Mouse (Mus musculus): Measurements from ENCODE around the gene Ephx3. TPM values are rescaled to one million over a fixed set of nuclear protein-coding genes. Genes with fewer than 3 reads are reported as not detected.
A peak's percentile ranks its signal among the peaks of the same experiment; 100 is the strongest.

The Ephx3 gene
- polyA plus RNA-seq, 1 experiment from 2014 or later: not detected

DNA sequence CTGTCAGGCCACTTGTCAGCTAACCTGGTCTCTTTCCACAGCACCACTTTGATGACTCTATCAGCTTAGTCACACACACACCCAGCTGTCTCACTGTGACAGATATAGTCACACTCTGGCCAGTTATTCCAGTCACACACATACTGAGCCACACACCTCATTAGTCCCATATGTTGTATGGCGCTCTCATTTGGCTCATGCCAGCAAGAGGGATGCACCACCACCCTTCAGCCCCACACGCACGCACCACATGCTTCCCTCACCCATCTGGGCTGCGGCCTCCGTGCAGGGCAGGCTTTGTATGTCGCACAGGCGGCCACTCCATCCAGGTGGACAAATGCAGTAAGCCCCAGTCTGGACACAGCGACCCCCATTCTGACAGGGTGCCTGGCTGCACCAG lies 42.6 kb downstream of the Ephx3 start:
- 93% methylated on average over 8 of the region's 8 CpGs for WGBS
- Histone ChIP-seq H3K4me3 (ENCODE audit: low read depth, low read length) (no peak overlapping the region), H3K4me2 (ENCODE audit: low read length) (no peak overlapping the region), H3K4me1 (replicated peaks; ENCODE audit: control insufficient read depth, insufficient read depth, low read length) (no peaks in the 10 kb centered on the region), H3K27me3 (replicated peaks; ENCODE audit: control insufficient read depth, insufficient read depth, low read length) (no peaks in the 10 kb centered on the region), H3K36me3 (ENCODE audit: control insufficient read depth, insufficient read depth, low read length) (peaks cover 90% of the 10 kb centered on the region), H3K27ac (ENCODE audit: low read depth) (no peak overlapping the region), H3K9me3 (ENCODE audit: control insufficient read depth, low read length) (no peaks in the 10 kb centered on the region), H3K9ac (ENCODE audit: low read length) (no peak overlapping the region)
- ATAC-seq (replicated peaks; ENCODE audit: low FRiP score, low TSS enrichment, low read depth): no peak
- DNase-seq (ENCODE audit: low spot score): no peak

GRCm38 (mm10) chr17:32142907-32143854 lies 46.2 kb downstream of the Ephx3 start:
- Histone ChIP-seq H3K27ac (ENCODE audit: low read depth) (no peak overlapping the region), H3K9ac (ENCODE audit: low read length) (no peak overlapping the region), H3K4me3 (ENCODE audit: low read depth, low read length) (no peak overlapping the region), H3K9me3 (ENCODE audit: control insufficient read depth, low read length) (no peaks in the 10 kb centered on the region), H3K4me2 (ENCODE audit: low read length) (no peak overlapping the region), H3K36me3 (ENCODE audit: control insufficient read depth, insufficient read depth, low read length) (peaks cover 93% of the 10 kb centered on the region), H3K27me3 (replicated peaks; ENCODE audit: control insufficient read depth, insufficient read depth, low read length) (no peaks in the 10 kb centered on the region), H3K4me1 (replicated peaks; ENCODE audit: control insufficient read depth, insufficient read depth, low read length) (no peaks in the 10 kb centered on the region)
- DNase-seq (ENCODE audit: low spot score): peak; percentile 92
- 29% methylated on average over 39 of the region's 39 CpGs for WGBS
- peak; percentile 56 for ATAC-seq (replicated peaks; ENCODE audit: low FRiP score, low TSS enrichment, low read depth)

DNA sequence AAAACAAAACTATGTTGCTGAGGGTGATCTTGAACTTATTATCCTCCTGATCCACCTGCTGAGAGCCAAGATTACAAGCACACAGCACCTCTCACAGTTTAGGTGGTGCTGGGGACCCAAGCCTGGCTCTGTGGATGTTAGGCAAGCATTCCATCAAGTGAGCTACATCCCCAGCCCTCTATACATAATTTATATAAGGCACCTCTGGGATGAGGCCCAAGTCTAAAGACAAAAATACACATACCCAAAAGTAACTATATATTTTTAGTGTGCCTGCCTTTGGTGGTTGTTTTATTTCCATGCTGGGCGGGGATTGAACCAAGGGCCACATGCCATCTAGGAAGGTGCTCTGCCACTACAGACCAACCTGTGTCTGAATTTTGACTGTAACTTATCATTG lies 47.1 kb downstream of the Ephx3 start:
- Histone ChIP-seq H3K36me3 (ENCODE audit: control insufficient read depth, insufficient read depth, low read length) (peaks cover 93% of the 10 kb centered on the region), H3K9ac (ENCODE audit: low read length) (no peak overlapping the region), H3K4me1 (replicated peaks; ENCODE audit: control insufficient read depth, insufficient read depth, low read length) (no peaks in the 10 kb centered on the region), H3K4me3 (ENCODE audit: low read depth, low read length) (no peak overlapping the region), H3K4me2 (ENCODE audit: low read length) (no peak overlapping the region), H3K27ac (ENCODE audit: low read depth) (no peak overlapping the region), H3K9me3 (ENCODE audit: control insufficient read depth, low read length) (no peaks in the 10 kb centered on the region), H3K27me3 (replicated peaks; ENCODE audit: control insufficient read depth, insufficient read depth, low read length) (no peaks in the 10 kb centered on the region)
- WGBS: 96% methylated on average over 1 of the region's 1 CpGs
- DNase-seq (ENCODE audit: low spot score) (no peak), ATAC-seq (replicated peaks; ENCODE audit: low FRiP score, low TSS enrichment, low read depth) (no peak)

Other genes with a start within 250 kb of the Ephx3 start
- gene Rrp1b, start 153.4 kb downstream of the Ephx3 start, polyA plus RNA-seq (2014; fragmentation: Nextera tagmentation; extraction: Ambion mirVana): 73.2 and 79.0 TPM in 2 replicates
- gene Hsf2bp, start 153.2 kb downstream of the Ephx3 start, polyA plus RNA-seq (2014; fragmentation: Nextera tagmentation; extraction: Ambion mirVana): 0.35 and 0.39 TPM in 2 replicates
- gene Notch3, start 22.7 kb downstream of the Ephx3 start, polyA plus RNA-seq (2014; fragmentation: Nextera tagmentation; extraction: Ambion mirVana): 13.3 and 13.8 TPM in 2 replicates
- gene Brd4, start 95.2 kb upstream of the Ephx3 start, polyA plus RNA-seq (2014; fragmentation: Nextera tagmentation; extraction: Ambion mirVana): 90.2 and 91.9 TPM in 2 replicates
- 51.8 and 57.2 TPM in 2 replicates for gene Akap8, start 131.7 kb upstream of the Ephx3 start, polyA plus RNA-seq (2014; fragmentation: Nextera tagmentation; extraction: Ambion mirVana)
- 64.4 and 79.0 TPM in 2 replicates for gene Akap8l, start 161.1 kb upstream of the Ephx3 start, polyA plus RNA-seq (2014; fragmentation: Nextera tagmentation; extraction: Ambion mirVana)
- 30.8 and 32.3 TPM in 2 replicates for gene Wiz, start 199.9 kb upstream of the Ephx3 start, polyA plus RNA-seq (2014; fragmentation: Nextera tagmentation; extraction: Ambion mirVana)
- 2.1 and 2.2 TPM in 2 replicates for gene Rasal3, start 214.0 kb upstream of the Ephx3 start, polyA plus RNA-seq (2014; fragmentation: Nextera tagmentation; extraction: Ambion mirVana)
- gene Pglyrp2, start 234.6 kb upstream of the Ephx3 start, polyA plus RNA-seq (2014; fragmentation: Nextera tagmentation; extraction: Ambion mirVana): 0.11 and 0.30 TPM in 2 replicates

Measured in intestine, embryonic 14.5 days (tissue).